Mouse (Mus musculus): ENCODE results near the gene Gm9195. TPM values are rescaled to one million over a fixed set of nuclear protein-coding genes. Genes with fewer than 3 reads are reported as not detected.

The Gm9195 gene
- total and polyA plus RNA-seq, 2 experiments = not detected

GRCm38 (mm10) chr14:72519561-72519960 is 27.9 kb upstream of the Gm9195 start:
- 44% methylated on average over 2 of the region's 2 CpGs for WGBS
- Histone ChIP-seq H3K4me3 (ENCODE audit: insufficient read depth, low read depth, low read length) (no peak overlapping the region), H3K4me1 (ENCODE audit: control insufficient read depth, insufficient read depth, low read length) (no peaks in the 10 kb centered on the region), H3K27me3 (ENCODE audit: control insufficient read depth, insufficient read depth, low read length) (no peaks in the 10 kb centered on the region), H3K79me2 (ENCODE audit: control insufficient read depth, insufficient read depth, low read length) (no peaks in the 10 kb centered on the region), H3K36me3 (ENCODE audit: control insufficient read depth, insufficient read depth, low read length) (no peaks in the 10 kb centered on the region), H3K27ac (replicated peaks; ENCODE audit: insufficient read depth, low read depth, low read length) (no peak overlapping the region), H3K9ac (ENCODE audit: low read depth, low read length) (no peak overlapping the region)
- no peak for DNase-seq (ENCODE audit: extremely low read depth, low read depth, low spot score)
- TF ChIP-seq CTCF (IDR thresholded peaks at IDR 0.05; ENCODE audit: low read depth, low read length) = no peak
- TF ChIP-seq POLR2A (IDR thresholded peaks at IDR 0.05; ENCODE audit: extremely low read depth, insufficient read depth, low read length) = no peak

- H3K9ac ChIP-seq (ENCODE audit: low read depth, low read length) = no peak overlapping the region
- no peaks in the 10 kb centered on the region for H3K79me2 ChIP-seq (ENCODE audit: control insufficient read depth, insufficient read depth, low read length)
- DNase-seq (ENCODE audit: extremely low read depth, low read depth, low spot score) = peak; percentile 23
- WGBS = 64% methylated on average over 6 of the region's 6 CpGs
- TF ChIP-seq POLR2A (IDR thresholded peaks at IDR 0.05; ENCODE audit: extremely low read depth, insufficient read depth, low read length) (no peak), CTCF (IDR thresholded peaks at IDR 0.05; ENCODE audit: low read depth, low read length) (no peak)
- no peaks in the 10 kb centered on the region for H3K27me3 ChIP-seq (ENCODE audit: control insufficient read depth, insufficient read depth, low read length)
- H3K4me1 ChIP-seq (ENCODE audit: control insufficient read depth, insufficient read depth, low read length) = no peaks in the 10 kb centered on the region
- H3K36me3 ChIP-seq (ENCODE audit: control insufficient read depth, insufficient read depth, low read length) = no peaks in the 10 kb centered on the region
- no peak overlapping the region for H3K4me3 ChIP-seq (ENCODE audit: insufficient read depth, low read depth, low read length)
- no peak overlapping the region for H3K27ac ChIP-seq (replicated peaks; ENCODE audit: insufficient read depth, low read depth, low read length)
Measured at GRCm38 (mm10) chr14:72518786-72519185, 27.1 kb upstream of the Gm9195 start.

GRCm38 (mm10) chr14:72516376-72516775 is 24.7 kb upstream of the Gm9195 start:
- no peaks in the 10 kb centered on the region for H3K4me1 ChIP-seq (ENCODE audit: control insufficient read depth, insufficient read depth, low read length)
- no peaks in the 10 kb centered on the region for H3K36me3 ChIP-seq (ENCODE audit: control insufficient read depth, insufficient read depth, low read length)
- WGBS = 19% methylated on average over 5 of the region's 5 CpGs
- TF ChIP-seq POLR2A (IDR thresholded peaks at IDR 0.05; ENCODE audit: extremely low read depth, insufficient read depth, low read length) = no peak
- TF ChIP-seq CTCF (IDR thresholded peaks at IDR 0.05; ENCODE audit: low read depth, low read length) = peak; percentile 67
- H3K9ac ChIP-seq (ENCODE audit: low read depth, low read length) = no peak overlapping the region
- DNase-seq (ENCODE audit: extremely low read depth, low read depth, low spot score) = no peak
- H3K27ac ChIP-seq (replicated peaks; ENCODE audit: insufficient read depth, low read depth, low read length) = no peak overlapping the region
- no peaks in the 10 kb centered on the region for H3K27me3 ChIP-seq (ENCODE audit: control insufficient read depth, insufficient read depth, low read length)
- no peak overlapping the region for H3K4me3 ChIP-seq (ENCODE audit: insufficient read depth, low read depth, low read length)
- H3K79me2 ChIP-seq (ENCODE audit: control insufficient read depth, insufficient read depth, low read length) = no peaks in the 10 kb centered on the region

GRCm38 (mm10) chr14:72506723-72507420 is 15.2 kb upstream of the Gm9195 start:
- DNase-seq (ENCODE audit: extremely low read depth, low read depth, low spot score) = no peak
- H3K4me1 ChIP-seq (ENCODE audit: control insufficient read depth, insufficient read depth, low read length) = no peaks in the 10 kb centered on the region
- no peak overlapping the region for H3K9ac ChIP-seq (ENCODE audit: low read depth, low read length)
- TF ChIP-seq POLR2A (IDR thresholded peaks at IDR 0.05; ENCODE audit: extremely low read depth, insufficient read depth, low read length) (no peak), CTCF (IDR thresholded peaks at IDR 0.05; ENCODE audit: low read depth, low read length) (no peak)
- no peak overlapping the region for H3K27ac ChIP-seq (replicated peaks; ENCODE audit: insufficient read depth, low read depth, low read length)
- H3K27me3 ChIP-seq (ENCODE audit: control insufficient read depth, insufficient read depth, low read length) = 0 out of 2 replicates have a peak, but pooled peaks cover 4% of the 10 kb centered on the region
- H3K36me3 ChIP-seq (ENCODE audit: control insufficient read depth, insufficient read depth, low read length) = no peaks in the 10 kb centered on the region
- H3K79me2 ChIP-seq (ENCODE audit: control insufficient read depth, insufficient read depth, low read length) = no peaks in the 10 kb centered on the region
- WGBS = 24% methylated on average over 11 of the region's 11 CpGs
- H3K4me3 ChIP-seq (ENCODE audit: insufficient read depth, low read depth, low read length) = no peak overlapping the region

GRCm38 (mm10) chr14:72506018-72506722 is 14.5 kb upstream of the Gm9195 start:
- 15% methylated on average over 12 of the region's 12 CpGs for WGBS
- no peak for DNase-seq (ENCODE audit: extremely low read depth, low read depth, low spot score)
- no peaks in the 10 kb centered on the region for H3K36me3 ChIP-seq (ENCODE audit: control insufficient read depth, insufficient read depth, low read length)
- H3K4me1 ChIP-seq (ENCODE audit: control insufficient read depth, insufficient read depth, low read length) = no peaks in the 10 kb centered on the region
- H3K79me2 ChIP-seq (ENCODE audit: control insufficient read depth, insufficient read depth, low read length) = no peaks in the 10 kb centered on the region
- TF ChIP-seq CTCF (IDR thresholded peaks at IDR 0.05; ENCODE audit: low read depth, low read length) (no peak), POLR2A (IDR thresholded peaks at IDR 0.05; ENCODE audit: extremely low read depth, insufficient read depth, low read length) (no peak)
- H3K9ac ChIP-seq (ENCODE audit: low read depth, low read length) = no peak overlapping the region
- H3K27me3 ChIP-seq (ENCODE audit: control insufficient read depth, insufficient read depth, low read length) = 0 out of 2 replicates have a peak, but pooled peaks cover 4% of the 10 kb centered on the region
- H3K27ac ChIP-seq (replicated peaks; ENCODE audit: insufficient read depth, low read depth, low read length) = no peak overlapping the region
- H3K4me3 ChIP-seq (ENCODE audit: insufficient read depth, low read depth, low read length) = 0 out of 2 replicates have a peak overlapping the region, but pooled peaks have one; percentile 2

Measured in liver, adult 2 months (tissue).